Mouse (Mus musculus) megakaryocyte, embryonic 14.5 days (primary cell): ENCODE measurements around the gene Mettl8.

ENCODE experiments used
- FLI1 ChIP-seq: IDR thresholded peaks from 2 replicates; pipeline ENCODE4 v1.6.1; 2012; ENCODE audit warnings: low read length, inconsistent platforms, mixed read lengths
- GATA1 ChIP-seq: IDR thresholded peaks from 3 replicates; pipeline ENCODE4 v1.6.1; 2012; ENCODE audit warnings: mixed read lengths, low read length, inconsistent platforms, borderline replicate concordance

GRCm38 (mm10) chr2:71090660-71091445, 35.5 kb upstream of the Mettl8 start:
- TF ChIP-seq GATA1 (no peak), FLI1 (no peak)
